Mouse (Mus musculus): ENCODE data around the gene Osbpl6.

GRCm38 (mm10) chr2:76417446-76418141 lies 11.3 kb downstream of the Osbpl6 start:
- TF ChIP-seq CTCF (IDR thresholded peaks at IDR 0.05; ENCODE audit: insufficient read depth, low read length) (no peak), POLR2A (IDR thresholded peaks at IDR 0.05; ENCODE audit: borderline replicate concordance, extremely low read depth, low read depth, low read length) (no peak)
